Mouse (Mus musculus): ENCODE measurements around the gene Gm20696. TPM values are rescaled to one million over a fixed set of nuclear protein-coding genes. Genes with fewer than 3 reads are reported as not detected.

Gm20696 gene
- total and polyA plus RNA-seq, 3 experiments: 1.5 to 7.1 TPM; not detected in 1

DNA sequence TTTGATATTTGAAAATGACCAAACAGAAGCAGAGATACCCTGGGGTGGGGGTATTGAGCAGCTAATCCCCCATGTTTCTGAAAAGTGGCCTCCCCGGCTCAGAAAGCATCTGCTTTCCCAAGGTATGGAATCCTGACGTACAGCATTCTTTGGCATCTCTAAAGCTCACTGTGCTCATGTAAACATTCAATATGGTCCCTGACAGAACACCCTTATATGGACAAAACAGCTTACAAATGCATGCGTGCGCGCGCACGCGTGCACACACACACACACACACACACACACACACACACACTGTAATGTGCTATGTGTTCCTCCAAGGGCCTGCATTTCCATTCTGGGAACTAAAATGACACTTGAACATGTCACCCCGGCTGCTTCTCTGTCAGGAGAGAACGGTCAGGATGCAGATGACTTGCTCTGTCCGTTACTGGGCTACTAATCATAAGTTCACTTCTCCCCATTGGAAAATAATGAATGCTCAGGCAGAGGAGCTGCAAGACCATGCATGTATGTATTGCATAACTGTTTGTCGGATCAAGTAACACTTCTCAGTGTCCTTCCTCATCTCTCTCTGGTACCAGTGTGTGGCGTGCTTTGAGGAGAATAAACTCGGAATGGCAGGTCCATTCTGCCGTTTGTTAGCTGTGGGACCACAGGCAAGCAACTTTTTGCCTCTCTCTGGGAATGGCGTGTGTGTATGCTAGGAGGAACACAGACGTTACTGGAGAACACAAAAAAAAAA is 128.2 kb downstream of the Gm20696 start:
- Histone ChIP-seq H3K27me3 (ENCODE audit: insufficient read depth, low read length) (peaks cover 6% of the 10 kb centered on the region; the same call in 1 of the 2 replicates), H3K36me3 (replicated peaks) (no peaks in the 10 kb centered on the region), H3K4me3 (ENCODE audit: low read depth, low read length) (no peak overlapping the region), H3K4me1 (ENCODE audit: insufficient read depth, low read depth, low read length) (no peaks in the 10 kb centered on the region), H3K9me3 (replicated peaks) (no peaks in the 10 kb centered on the region)
- TF ChIP-seq CTCF (IDR thresholded peaks at IDR 0.05; ENCODE audit: low read depth, low read length) (no peak), TAL1 (conservative IDR thresholded peaks at IDR 0.05; ENCODE audit: low read depth, low read length) (no peak), GATA1 (IDR thresholded peaks at IDR 0.05; ENCODE audit: borderline replicate concordance, low read length) (no peak)
- ATAC-seq (ENCODE audit: extremely low read depth, insufficient number of reproducible peaks, low FRiP score, poor library complexity, severe bottlenecking) (no peak), DNase-seq (ENCODE audit: low spot score) (no peak)

GRCm38 (mm10) chr6:99534211-99534745 is 132.3 kb downstream of the Gm20696 start:
- Histone ChIP-seq H3K27me3 (ENCODE audit: insufficient read depth, low read length) (peaks cover 6% of the 10 kb centered on the region), H3K4me3 (ENCODE audit: low read depth, low read length) (no peak overlapping the region), H3K9me3 (replicated peaks) (no peaks in the 10 kb centered on the region), H3K36me3 (replicated peaks) (no peaks in the 10 kb centered on the region), H3K4me1 (ENCODE audit: insufficient read depth, low read depth, low read length) (no peaks in the 10 kb centered on the region)
- no peak for DNase-seq (ENCODE audit: low spot score)
- TF ChIP-seq GATA2 (IDR thresholded peaks at IDR 0.05; ENCODE audit: borderline replicate concordance, low read depth, low read length): no peak
- no peak for TF ChIP-seq CTCF (IDR thresholded peaks at IDR 0.05; ENCODE audit: low read depth, low read length)
- no peak for TF ChIP-seq POLR2AphosphoS5 (IDR thresholded peaks at IDR 0.05; ENCODE audit: insufficient replicate concordance, low read depth, low read length)
- TF ChIP-seq GATA1 (IDR thresholded peaks at IDR 0.05; ENCODE audit: borderline replicate concordance, low read length): no peak
- TF ChIP-seq TAL1 (conservative IDR thresholded peaks at IDR 0.05; ENCODE audit: low read depth, low read length): no peak
- no peak for ATAC-seq (ENCODE audit: extremely low read depth, insufficient number of reproducible peaks, low FRiP score, poor library complexity, severe bottlenecking)

DNA sequence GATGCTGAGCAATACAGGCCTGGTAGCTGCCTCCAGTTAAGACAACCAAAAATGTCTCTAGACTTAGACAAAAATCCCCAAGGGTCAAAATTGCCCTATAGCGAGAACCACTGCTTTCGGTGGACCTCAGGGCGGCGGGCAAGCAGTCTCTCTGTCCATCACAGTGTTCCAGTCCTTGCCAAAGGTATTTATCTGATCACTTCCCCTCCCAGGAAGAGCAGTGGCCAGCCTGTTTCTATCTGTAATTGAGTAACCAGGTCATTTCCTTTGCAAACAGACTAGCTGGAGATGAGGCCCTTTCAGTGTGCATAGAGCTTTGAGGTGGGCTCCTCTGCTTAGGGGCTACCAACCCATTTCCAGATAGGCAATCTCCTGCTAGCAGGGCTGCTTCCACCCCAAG is 134.1 kb downstream of the Gm20696 start:
- Histone ChIP-seq H3K36me3 (replicated peaks) (no peaks in the 10 kb centered on the region), H3K9me3 (replicated peaks) (peaks cover 2% of the 10 kb centered on the region), H3K4me1 (ENCODE audit: insufficient read depth, low read depth, low read length) (no peaks in the 10 kb centered on the region), H3K4me3 (ENCODE audit: low read depth, low read length) (no peak overlapping the region), H3K27me3 (ENCODE audit: insufficient read depth, low read length) (peaks cover 6% of the 10 kb centered on the region)
- DNase-seq (ENCODE audit: low spot score) (no peak), ATAC-seq (ENCODE audit: extremely low read depth, insufficient number of reproducible peaks, low FRiP score, poor library complexity, severe bottlenecking) (no peak)
- no peak for TF ChIP-seq TAL1 (conservative IDR thresholded peaks at IDR 0.05; ENCODE audit: low read depth, low read length)

GRCm38 (mm10) chr6:99528972-99529371 is 137.6 kb downstream of the Gm20696 start:
- H3K4me3 ChIP-seq (ENCODE audit: low read depth, low read length): no peak overlapping the region
- no peak for ATAC-seq (ENCODE audit: extremely low read depth, insufficient number of reproducible peaks, low FRiP score, poor library complexity, severe bottlenecking)
- H3K36me3 ChIP-seq (replicated peaks): no peaks in the 10 kb centered on the region
- no peak for DNase-seq (ENCODE audit: low spot score)
- H3K9me3 ChIP-seq (replicated peaks): peaks cover 7% of the 10 kb centered on the region
- no peak for TF ChIP-seq CTCF (IDR thresholded peaks at IDR 0.05; ENCODE audit: low read depth, low read length)
- TF ChIP-seq GATA1 (IDR thresholded peaks at IDR 0.05; ENCODE audit: borderline replicate concordance, low read length): no peak
- no peak for TF ChIP-seq TAL1 (conservative IDR thresholded peaks at IDR 0.05; ENCODE audit: low read depth, low read length)
- TF ChIP-seq POLR2AphosphoS5 (IDR thresholded peaks at IDR 0.05; ENCODE audit: insufficient replicate concordance, low read depth, low read length): no peak
- no peak for TF ChIP-seq GATA2 (IDR thresholded peaks at IDR 0.05; ENCODE audit: borderline replicate concordance, low read depth, low read length)
- peaks cover 5% of the 10 kb centered on the region; the same call in 1 of the 2 replicates for H3K4me1 ChIP-seq (ENCODE audit: insufficient read depth, low read depth, low read length)
- H3K27me3 ChIP-seq (ENCODE audit: insufficient read depth, low read length): no peaks in the 10 kb centered on the region; the same call in 1 of the 2 replicates

- Histone ChIP-seq H3K4me3 (ENCODE audit: low read depth, low read length) (no peak overlapping the region), H3K9me3 (replicated peaks) (peaks cover 7% of the 10 kb centered on the region), H3K36me3 (replicated peaks) (no peaks in the 10 kb centered on the region), H3K27me3 (ENCODE audit: insufficient read depth, low read length) (no peaks in the 10 kb centered on the region; the same call in 1 of the 2 replicates), H3K4me1 (ENCODE audit: insufficient read depth, low read depth, low read length) (peaks cover 5% of the 10 kb centered on the region; the same call in 1 of the 2 replicates)
- TF ChIP-seq TAL1 (conservative IDR thresholded peaks at IDR 0.05; ENCODE audit: low read depth, low read length): no peak
- TF ChIP-seq POLR2AphosphoS5 (IDR thresholded peaks at IDR 0.05; ENCODE audit: insufficient replicate concordance, low read depth, low read length): no peak
- no peak for TF ChIP-seq CTCF (IDR thresholded peaks at IDR 0.05; ENCODE audit: low read depth, low read length)
- no peak for DNase-seq (ENCODE audit: low spot score)
- no peak for ATAC-seq (ENCODE audit: extremely low read depth, insufficient number of reproducible peaks, low FRiP score, poor library complexity, severe bottlenecking)
Measured at GRCm38 (mm10) chr6:99527457-99528105, 139.0 kb downstream of the Gm20696 start.

GRCm38 (mm10) chr6:99525351-99525750 is 141.2 kb downstream of the Gm20696 start:
- H3K4me1 ChIP-seq (ENCODE audit: insufficient read depth, low read depth, low read length): peaks cover 20% of the 10 kb centered on the region
- DNase-seq (ENCODE audit: low spot score) (no peak), ATAC-seq (ENCODE audit: extremely low read depth, insufficient number of reproducible peaks, low FRiP score, poor library complexity, severe bottlenecking) (no peak)
- peaks cover under 1% of the 10 kb centered on the region for H3K36me3 ChIP-seq (replicated peaks)
- no peaks in the 10 kb centered on the region; the same call in 1 of the 2 replicates for H3K27me3 ChIP-seq (ENCODE audit: insufficient read depth, low read length)
- peaks cover 7% of the 10 kb centered on the region for H3K9me3 ChIP-seq (replicated peaks)
- TF ChIP-seq GATA1 (IDR thresholded peaks at IDR 0.05; ENCODE audit: borderline replicate concordance, low read length) (no peak), CTCF (IDR thresholded peaks at IDR 0.05; ENCODE audit: low read depth, low read length) (no peak), POLR2AphosphoS5 (IDR thresholded peaks at IDR 0.05; ENCODE audit: insufficient replicate concordance, low read depth, low read length) (no peak)
- H3K4me3 ChIP-seq (ENCODE audit: low read depth, low read length): no peak overlapping the region

Measured in G1E (cell line).